Mouse (Mus musculus): ENCODE data around the gene Olfr1276.

Olfr1276 gene

DNA sequence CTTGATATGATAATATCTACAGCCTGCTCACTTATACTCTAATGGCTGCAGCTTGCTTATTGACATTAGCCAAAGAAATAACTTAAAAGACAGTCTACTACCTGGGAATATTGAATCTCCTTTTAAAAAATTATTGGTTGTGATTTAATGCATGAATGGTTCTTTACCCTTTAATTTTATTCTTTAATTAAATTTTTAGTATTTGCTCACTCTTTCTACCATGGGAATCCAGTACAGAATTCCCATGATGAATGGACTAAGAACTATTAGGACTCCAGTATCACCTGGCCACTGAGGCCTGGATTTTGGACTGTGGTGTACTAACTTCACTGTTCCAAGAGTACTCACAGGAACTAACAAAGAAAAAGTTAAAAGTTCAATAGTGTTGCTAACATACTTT lies at the start of gene Olfr1276:
TSS of gene Olfr1276 (plus strand) at position 301 of the 400 bp plus-strand sequence.
- DNase-seq (ENCODE audit: low read depth) = no peak

- no peak for DNase-seq (ENCODE audit: low read depth)
Measured at GRCm38 (mm10) chr2:111229502-111229901, 24.8 kb upstream of the Olfr1276 start, which contains the start of gene 4930430A15Rik. Gene 4930430A15Rik (minus strand): TSS chr2:111229602.

DNA sequence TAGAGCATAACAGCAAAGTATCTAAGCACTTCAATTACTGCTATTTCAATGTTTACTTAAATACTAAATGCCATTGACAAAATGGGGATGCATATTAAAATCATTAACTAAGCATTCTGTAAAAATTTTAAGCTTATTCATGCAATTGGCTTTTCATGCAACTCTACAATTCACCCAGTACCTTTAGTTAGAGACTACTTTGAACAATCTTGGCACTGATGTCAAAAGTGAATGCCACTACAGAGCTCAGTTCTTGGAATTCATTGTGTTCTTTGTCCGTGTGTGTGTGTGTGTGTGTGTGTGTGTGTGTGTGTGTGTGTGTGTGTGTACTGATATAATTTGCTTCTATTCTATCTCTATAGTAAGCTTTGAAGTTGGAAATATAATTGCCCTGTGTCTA lies 19.1 kb upstream of the Olfr1276 start, which contains the start of gene Olfr1275:
TSS of gene Olfr1275 (minus strand) at position 101 of the 400 bp plus-strand sequence.
- DNase-seq (ENCODE audit: low read depth) = no peak

- DNase-seq (ENCODE audit: low read depth) = no peak
Measured at GRCm38 (mm10) chr2:111274006-111274405, 19.7 kb downstream of the Olfr1276 start, which contains the start of gene Olfr1277. Gene Olfr1277 (minus strand): TSS chr2:111274106.

DNA sequence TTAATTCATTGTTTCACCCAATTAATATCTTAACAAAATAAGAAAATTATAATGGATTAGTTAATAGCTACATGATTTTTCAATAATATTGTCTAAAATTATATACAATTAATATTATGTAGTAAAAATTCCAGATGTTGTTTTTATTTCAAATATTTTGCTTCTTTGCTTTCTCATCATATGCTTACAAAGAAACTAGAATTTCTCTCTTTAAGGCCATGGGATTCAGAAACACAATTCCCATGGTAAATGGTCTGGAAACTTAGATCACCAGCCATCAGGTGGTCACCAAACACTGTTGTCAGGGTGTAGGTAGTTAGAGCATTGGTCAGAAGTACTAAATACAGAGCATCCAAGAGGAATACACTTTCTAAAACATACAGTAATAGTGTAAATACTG lies 35.5 kb downstream of the Olfr1276 start, which contains the start of gene Olfr1278:
TSS of gene Olfr1278 (plus strand) at position 301 of the 400 bp plus-strand sequence.
- DNase-seq (ENCODE audit: low read depth) = no peak

DNA sequence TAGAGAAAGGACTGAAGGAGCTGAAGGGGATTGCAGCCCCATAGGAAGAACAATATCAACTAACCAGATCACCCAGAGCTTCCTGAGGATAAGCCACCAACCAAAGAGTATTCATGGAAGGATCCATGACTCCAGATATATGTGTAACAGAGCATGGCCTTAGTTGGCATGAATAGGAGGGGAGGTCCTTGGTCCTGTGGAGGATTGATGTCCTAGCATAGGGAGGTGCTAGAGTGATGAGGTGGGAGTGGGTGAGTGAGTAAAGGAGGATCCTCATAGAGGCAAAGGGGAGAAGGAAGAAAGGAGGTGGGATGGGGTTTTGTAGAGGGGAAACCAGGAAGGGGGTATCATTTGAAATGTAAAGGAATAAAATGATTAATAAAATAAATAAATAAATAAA lies 44.2 kb downstream of the Olfr1276 start:
- DNase-seq (ENCODE audit: low read depth) = no peak

- DNase-seq (ENCODE audit: low read depth) = no peak
Measured at GRCm38 (mm10) chr2:111300374-111300773, 46.1 kb downstream of the Olfr1276 start, which contains the start of gene Olfr1279. Gene Olfr1279 (plus strand): TSS chr2:111300635.
